Mouse (Mus musculus): ENCODE results near the gene Kif23.
A peak's percentile ranks its signal among the peaks of the same experiment; 100 is the strongest.

Kif23 gene

DNA sequence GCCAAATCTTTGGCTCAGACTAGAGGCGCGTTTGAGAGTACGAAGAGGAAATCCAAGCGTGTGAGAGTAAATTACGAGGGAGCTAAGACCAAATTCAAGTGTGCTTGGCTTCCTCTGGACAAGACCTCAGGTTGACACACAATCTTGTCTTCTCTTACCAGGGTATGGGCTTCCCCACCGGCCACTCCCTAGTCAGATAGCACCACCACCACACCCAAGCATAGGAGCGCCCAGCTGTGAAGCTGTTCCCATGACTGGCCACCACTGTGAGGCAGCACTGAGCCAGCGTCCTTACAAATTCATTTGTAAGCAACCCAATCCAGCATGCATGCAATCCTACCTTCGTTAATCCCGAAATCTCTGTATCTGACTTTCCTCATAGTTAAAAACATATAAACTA lies 39.7 kb downstream of the Kif23 start:
- DNase-seq (ENCODE audit: low spot score) = peak; percentile 32

DNA sequence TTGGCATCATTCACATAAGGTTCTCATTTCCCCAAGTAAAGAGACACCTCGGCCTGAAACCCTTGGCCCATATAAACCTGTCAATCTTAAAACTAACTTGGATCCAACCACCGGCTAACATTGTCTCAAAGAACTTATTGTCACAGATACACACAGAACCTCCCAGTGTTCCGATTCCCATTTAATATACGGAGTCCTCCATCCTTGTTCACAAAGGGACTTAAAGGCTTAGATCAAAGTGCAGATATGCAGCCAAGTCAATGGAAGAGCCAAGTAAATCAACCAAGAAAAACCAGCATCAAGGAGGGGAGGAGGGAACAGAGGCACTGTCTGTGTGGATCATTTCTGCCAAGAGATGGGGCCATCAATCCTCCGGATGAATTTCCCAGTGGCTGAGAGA lies 41.0 kb downstream of the Kif23 start:
- no peak for DNase-seq (ENCODE audit: low spot score)

DNA sequence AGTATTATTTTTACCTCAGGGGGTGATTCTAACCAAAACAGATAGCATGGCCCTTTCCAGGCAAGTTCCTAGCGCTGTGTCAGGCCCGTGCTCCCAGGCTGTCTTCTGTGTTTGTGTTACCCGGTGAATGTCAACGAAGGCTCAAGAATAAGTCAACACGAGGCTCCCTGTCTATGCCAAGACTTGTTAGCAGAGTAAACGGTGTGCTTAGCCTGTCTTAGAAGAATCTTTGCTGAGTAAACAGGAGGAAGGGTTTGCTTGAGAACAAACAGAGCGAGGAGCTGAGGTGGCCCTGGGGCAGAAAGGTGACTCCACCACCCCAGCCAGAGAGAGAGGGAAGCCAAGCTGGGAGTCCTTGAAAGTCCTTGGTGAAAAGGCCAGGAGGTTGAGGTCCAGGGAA lies 42.4 kb downstream of the Kif23 start:
- no peak for DNase-seq (ENCODE audit: low spot score)

DNA sequence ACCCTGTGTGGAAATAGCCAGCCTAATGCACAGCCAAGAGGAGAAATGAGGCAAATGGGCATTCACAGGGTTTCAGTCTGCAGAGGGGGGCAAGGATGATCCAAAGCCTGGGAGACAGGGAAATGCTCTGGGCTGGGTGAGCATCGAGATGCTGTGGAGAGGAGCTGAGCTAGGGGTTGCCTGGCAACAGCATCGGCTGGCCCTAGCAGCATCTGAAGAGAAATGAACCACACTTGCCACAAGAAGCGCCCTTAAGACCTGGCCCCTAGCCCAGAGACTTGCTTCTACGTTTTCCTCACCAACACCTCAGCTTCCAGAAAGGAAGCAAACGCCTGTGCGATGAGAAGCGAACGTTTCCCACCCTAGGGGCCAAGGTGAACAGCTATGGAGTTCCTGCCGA lies 44.1 kb downstream of the Kif23 start:
- no peak for DNase-seq (ENCODE audit: low spot score)

DNA sequence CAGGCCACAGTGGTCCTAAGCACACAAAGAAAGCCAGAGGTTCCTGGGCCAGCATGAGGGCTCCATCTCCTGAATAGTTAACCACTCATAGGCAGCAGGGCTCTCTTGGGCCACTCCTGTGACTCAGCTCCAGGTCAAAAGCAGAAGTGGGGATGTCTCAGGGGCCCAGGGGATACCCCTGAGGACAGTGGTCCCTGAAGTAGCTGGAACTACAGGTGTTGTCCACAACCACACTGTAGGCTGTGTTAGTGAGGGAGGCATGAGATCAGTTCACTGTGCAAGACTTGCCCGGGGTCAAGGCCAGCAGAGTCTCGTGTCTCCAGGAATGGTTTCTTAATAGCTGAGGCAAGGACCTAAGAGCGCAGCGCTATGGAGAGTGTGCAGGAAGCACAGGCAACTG lies 45.0 kb downstream of the Kif23 start:
- DNase-seq (ENCODE audit: low spot score) = no peak

DNA sequence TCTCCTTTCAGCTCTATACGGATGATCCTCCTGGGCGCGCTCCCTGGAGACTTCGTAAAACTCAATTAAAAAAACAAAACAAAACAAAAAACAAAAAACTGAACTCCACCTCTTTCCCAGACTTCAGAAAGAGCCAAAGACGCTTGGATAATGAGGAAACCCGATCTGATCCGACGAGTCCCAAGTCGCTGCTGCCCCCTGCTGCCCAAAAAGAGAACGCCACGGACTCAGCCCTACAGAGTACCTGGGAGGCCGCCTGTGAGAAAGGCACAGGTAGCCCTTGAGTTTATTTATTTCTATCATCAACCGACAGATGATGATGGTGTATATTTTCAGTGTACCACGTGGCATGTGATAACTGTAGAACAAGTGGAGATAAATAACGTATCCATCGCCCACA lies 46.8 kb downstream of the Kif23 start:
- DNase-seq (ENCODE audit: low spot score) = peak; percentile 56

DNA sequence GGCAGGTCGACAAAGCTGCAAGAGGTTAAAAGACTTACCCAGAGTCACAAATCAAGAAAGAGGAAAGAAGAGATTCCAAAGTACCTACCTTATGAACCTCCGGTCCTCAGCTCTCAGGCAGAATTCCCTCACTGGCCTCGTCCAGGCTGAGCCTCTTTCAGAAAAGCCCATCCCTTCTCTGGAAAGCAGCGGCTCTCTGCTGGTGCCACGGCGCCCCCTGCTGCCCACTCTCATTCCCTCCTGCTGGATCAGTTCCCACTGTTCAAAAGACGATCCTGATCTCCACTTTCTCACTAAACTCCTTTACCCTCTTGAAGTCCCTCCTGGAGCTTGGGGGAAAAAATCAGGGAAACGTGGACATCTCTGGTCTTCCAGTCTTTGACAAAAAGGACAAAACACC lies 48.2 kb downstream of the Kif23 start:
- peak; percentile 49 for DNase-seq (ENCODE audit: low spot score)

DNA sequence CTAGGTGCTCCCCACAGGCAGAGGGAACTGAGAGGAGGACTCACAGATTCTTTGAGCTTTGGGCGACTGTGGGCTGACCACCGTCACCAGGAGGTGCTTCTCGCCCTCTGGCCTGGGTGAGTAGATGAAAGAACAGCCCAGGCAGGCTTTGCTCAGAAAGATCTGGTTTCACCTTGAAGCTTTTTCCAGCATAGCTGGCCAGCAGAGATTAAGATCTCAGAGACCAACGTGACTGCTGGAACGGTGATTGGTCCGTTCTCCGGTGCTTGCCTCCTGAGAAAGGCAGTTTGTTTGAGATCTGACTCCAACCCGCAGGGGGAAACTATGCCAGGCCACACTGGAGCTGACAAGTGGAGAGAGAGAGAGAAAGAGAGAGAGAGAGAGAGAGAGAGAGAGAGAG lies 51.6 kb downstream of the Kif23 start:
- DNase-seq (ENCODE audit: low spot score) = no peak

DNA sequence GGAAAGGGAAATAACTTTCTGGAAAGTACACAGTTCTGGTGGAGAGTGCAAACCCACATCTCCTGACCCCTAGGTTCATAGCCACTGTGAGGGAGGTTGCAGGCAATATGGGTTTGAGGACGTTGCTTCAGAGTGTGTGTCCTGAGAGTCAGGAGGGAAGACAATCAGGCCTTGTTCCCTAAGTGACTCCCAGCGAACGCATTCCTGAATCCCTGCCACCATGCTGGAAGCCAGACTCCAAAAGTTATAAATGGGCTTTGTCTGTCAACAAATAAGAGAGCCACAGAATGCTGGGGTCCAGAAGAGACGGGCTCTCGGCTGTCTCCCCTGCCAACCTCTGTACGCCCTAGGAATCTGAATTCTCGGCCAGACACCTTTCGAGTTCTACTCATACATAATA lies 56.7 kb downstream of the Kif23 start:
- no peak for DNase-seq (ENCODE audit: low spot score)

DNA sequence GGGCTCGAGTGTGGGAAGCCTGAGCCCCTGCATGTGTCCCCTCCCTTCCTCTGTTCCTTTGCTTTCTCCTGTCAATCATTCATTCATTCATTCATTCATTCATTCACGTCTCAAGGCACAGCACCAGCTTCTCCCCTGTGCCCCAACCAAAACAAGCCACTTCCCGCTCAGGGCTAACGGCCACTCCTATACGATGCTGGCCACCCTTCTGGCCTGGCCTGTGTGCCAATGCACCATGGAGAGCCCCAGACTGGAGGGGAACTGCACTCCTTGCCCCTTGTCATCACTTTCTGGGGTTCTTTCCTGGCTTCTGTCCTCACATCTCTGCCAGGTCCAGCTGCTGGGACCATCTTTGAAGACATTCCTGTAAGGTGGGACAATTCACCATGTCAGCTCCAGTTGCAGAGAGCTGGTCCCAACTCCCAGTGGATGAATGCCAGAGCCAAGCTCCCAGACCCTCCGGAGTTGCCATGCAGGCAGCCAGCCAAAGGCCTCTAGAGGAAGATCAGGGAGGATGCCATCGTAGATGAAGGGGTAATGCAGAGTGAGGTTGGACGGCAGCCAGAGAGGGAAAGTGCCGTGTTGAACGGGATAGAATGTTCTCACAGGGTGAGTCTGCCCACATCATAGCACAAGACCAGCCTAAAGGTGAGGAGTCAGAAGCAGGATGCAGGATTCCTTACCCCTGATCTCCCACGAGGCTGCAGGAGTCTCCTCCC lies 58.8 kb downstream of the Kif23 start:
- no peak for DNase-seq (ENCODE audit: low spot score)

DNA sequence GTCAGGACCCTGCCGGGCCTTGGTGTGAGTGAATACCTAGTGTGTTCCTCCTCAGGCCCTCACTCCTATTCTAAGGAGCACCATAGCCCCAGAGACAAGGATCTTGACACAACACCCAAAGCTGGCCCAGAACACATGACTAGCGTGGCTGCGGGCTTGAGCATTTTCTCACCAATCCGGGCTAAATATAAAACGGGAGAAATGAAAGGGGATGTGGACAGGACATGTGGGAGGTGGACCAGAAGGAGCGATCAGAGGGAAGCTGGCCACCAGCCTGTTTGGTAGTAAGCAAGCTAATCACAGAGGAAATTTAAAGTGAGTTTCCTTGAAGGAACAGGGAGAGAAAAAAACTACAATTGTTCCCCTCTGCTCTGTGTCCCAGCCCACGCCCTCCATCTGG lies 60.6 kb downstream of the Kif23 start:
- no peak for DNase-seq (ENCODE audit: low spot score)

DNA sequence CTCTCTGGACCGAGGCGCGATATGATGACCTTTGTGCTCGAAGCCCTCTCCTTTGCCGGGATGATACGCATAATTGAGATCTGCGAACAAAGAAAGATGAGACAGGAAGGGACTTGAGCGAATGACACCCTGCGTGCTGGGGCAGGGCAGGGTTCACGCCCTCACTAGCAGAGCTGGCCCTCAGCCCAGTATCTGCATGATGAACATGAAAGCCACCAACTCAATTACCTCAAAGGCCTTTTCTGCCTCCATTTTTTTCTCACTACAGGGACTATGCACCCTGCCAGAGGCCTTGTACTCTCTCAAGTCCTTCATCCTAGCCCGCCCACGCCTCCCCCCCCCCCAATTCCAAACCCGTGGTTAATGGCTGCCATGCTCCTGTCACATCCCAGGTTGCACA lies 61.6 kb downstream of the Kif23 start:
- DNase-seq (ENCODE audit: low spot score) = no peak

DNA sequence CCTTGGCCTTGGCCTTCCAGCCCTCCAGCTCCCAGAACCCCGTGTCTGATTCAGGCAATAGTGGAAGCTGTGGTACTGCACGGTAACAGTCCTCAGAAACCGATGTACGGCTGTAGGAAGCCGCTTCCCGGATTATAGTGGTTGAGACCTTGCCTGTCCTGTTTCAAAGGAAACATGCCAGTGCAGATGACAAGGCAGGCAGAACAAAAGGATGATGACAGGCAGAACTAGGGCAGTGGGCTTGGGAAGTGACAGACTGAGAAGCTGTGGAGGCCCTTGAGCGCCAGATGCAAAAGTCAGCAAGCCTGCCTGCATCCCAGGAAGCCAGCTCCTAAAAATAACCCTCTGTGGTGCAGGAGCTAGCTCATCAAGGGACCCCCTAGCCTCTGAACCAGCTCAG lies 62.2 kb downstream of the Kif23 start:
- DNase-seq (ENCODE audit: low spot score) = no peak

DNA sequence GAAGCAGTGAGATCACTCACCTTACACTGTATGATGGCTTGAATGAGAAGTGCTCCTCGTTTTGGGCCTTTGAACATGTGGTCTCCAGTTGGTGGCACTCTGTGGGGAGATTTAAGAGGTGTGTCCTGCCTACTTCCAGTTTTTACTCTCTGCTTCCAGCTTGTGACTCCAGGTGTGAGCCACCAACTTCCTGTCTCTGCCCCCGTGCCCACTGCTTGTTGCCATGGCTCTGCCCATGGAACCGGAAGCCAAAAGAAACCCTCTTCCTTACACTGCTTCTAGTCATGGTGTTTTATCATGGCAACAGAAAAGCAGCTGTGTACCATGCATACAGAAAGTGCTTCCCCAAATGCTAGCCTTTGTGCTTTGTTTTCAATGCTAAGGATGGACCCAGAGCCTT lies 64.4 kb downstream of the Kif23 start:
- no peak for DNase-seq (ENCODE audit: low spot score)

DNA sequence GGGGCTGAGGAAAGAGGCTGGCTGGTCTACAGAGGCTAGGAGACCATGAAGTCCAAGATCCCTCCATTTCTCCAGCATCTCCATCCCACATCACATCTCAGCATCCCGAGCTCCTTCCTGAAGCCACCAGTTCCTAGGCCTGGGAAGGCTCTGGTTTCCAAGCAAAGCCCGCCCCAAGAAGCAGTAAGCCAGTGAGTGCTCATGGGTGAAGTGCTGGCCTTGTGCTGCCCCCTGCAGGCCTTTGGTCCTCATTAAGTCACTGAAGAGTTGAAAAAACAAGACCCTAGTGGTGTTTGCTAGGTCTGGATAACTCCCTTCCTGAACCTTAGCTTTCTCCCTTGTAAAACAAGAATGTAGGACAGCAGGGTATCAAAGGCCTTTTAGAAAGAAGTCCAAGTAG lies 67.7 kb downstream of the Kif23 start:
- no peak for DNase-seq (ENCODE audit: low spot score)

DNA sequence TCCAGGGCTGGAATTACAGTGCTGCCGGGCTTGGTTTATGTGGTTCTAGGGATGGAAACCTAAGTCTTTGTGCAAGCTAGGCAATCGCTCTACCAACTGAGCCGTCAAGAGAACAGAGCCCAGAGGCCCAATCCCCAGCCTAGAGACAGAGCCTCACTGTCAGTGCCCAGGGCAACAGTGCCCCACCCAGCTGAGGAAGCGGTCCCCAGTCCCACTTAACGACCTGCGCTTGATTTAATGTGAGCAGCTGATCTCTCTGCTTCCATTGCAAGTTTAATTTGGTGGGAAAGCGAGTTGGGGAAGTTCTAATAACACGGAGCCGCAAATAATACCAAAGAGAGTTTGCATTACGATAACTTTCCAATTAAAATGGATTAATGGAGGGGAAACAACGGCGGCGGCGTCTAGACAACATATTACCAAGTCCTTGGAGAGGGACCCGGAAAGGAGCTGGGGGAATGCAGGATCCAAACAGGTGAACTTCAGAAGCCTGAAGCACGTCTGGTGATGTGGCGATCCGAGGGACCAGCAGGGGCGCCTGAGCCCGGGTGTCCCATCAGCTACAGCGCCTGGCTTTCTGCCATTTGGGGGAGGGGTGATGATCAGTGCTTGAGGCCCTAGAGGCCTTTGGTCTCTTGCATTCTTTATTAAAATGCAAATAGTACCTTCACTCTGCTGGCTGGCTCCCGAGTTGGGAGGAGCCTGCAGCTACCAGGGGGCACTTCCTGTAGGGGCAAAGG lies 69.0 kb downstream of the Kif23 start:
- no peak for DNase-seq (ENCODE audit: low spot score)

DNA sequence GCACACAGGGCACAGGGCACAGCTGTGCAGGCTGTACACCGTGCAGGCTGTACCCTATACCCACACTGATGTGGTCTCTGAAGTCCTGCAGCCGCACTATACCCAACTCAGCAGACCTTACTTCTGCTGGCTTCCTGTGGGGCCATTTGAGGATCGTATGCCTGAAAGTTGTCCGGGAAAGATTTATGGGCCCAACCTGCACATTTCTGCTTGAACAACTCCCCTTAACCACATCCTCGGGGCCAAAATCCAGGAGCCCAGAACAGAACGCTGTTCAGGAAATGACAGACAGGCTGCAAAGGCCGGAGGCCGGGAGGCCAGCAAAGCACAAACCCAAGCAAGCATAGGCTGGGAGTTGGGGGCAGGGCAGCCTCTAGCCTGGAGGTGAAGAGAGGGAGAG lies 73.2 kb downstream of the Kif23 start:
- DNase-seq (ENCODE audit: low spot score) = no peak

DNA sequence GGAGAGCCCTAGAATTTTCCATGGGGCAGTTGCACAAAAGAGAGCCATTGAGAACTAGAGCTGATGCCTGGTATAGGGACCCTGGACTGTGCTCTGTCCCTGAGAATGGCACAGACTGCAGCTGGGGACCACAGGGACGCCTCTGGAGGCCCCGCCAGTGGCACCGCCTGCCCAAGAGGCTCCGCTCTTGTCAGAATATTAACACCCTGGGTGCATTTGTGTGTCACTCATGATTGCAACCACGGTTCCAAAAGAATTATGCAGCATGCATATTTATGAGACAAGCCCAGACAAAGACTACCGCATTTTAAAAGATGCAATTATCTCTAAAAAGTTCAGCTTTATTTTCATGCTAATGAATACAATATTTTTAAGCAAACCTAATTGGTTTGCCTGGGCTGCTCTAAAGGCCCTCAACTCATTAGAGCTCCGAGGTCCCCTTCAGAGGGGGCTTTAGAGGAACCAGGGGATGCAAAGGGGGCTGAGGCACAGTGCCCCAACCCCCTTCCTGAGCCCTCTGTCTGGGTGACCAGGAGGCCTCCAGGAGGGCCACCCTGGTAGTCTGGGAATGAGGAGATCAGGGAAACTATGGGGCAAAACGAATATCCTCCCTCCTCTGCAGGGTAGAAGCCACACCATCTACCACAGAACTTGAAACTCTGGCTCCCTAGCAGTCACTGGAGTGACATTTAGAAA lies 74.2 kb downstream of the Kif23 start:
- DNase-seq (ENCODE audit: low spot score) = no peak

DNA sequence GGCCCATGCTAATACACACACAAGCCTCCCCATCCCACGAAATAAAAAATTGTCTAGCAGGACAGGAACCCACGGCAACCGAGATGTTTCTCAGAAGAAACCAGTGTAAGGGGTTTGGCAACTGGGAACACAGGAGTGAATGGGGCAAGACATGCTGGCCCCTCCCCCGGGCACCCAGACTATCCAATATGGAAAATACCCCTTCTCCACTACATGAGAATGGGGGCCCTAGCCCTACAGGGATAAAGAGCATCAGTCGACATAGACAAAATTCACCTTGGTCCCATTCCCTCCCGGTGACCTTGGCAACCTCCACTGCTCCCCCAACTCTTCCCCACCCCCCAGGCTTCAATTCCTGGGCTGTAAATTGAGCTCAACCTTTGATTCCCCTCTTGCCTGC lies 74.7 kb downstream of the Kif23 start:
- DNase-seq (ENCODE audit: low spot score) = no peak

DNA sequence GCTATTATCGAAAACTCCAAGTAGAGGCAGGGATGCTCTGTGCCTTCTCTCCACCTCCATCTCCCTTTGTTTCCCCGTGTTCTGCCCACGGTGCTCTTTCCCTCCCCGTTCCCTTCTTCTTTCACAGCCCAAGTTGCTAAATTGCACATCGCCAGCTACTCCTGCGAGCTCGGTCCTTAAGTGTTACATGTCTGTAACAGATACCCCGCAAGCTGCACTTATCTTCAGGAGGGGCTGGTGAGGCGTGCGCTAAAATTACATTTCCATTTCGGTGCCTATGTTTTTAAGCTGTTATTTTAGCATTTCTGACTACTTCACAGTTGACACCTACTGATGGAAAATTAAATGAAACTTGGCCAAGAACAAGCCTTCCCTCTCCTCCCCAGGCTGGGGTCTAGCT lies 78.9 kb downstream of the Kif23 start:
- no peak for DNase-seq (ENCODE audit: low spot score)

Data from spleen, adult 12 weeks (tissue).